Mouse (Mus musculus) forebrain, embryonic 16.5 days (tissue): Measurements from ENCODE around the gene Id3. TPM values are rescaled to one million over a fixed set of nuclear protein-coding genes. Genes with fewer than 3 reads are reported as not detected.

ENCODE experiments used
- ATAC-seq: fragments of 200-750 bp; cut with Nextera tagmentation; 2 replicates; pipeline ENCODE4 v1.8.0; 2017; ENCODE audit warnings: mild to moderate bottlenecking, moderate library complexity
- H3K27ac ChIP-seq: fragments of 300-500 bp; sonication (generic); 2 replicates; pipeline ENCODE4 v1.5.1; 2014; ENCODE audit warnings: low read length, control low read depth
- H3K27me3 ChIP-seq: fragments of 300-500 bp; sonication (generic); replicated peaks from 2 replicates; pipeline ENCODE4 v1.6.1; 2014; ENCODE audit warnings: low read length; ENCODE audit not compliant: control insufficient read depth, insufficient read depth
- H3K36me3 ChIP-seq: fragments of 300-500 bp; sonication (generic); 2 replicates; pipeline ENCODE4 v1.6.1; 2014; ENCODE audit not compliant: control insufficient read depth, insufficient read depth
- H3K4me1 ChIP-seq: fragments of 300-500 bp; sonication (generic); replicated peaks from 2 replicates; pipeline ENCODE4 v1.6.1; 2014; ENCODE audit warnings: low read length; ENCODE audit not compliant: control insufficient read depth, insufficient read depth
- H3K4me2 ChIP-seq: fragments of 300-500 bp; sonication (generic); 2 replicates; pipeline ENCODE4 v1.6.1; 2014; ENCODE audit warnings: mild to moderate bottlenecking, low read length, control low read depth
- H3K4me3 ChIP-seq: fragments of 300-500 bp; sonication (generic); replicated peaks from 2 replicates; pipeline ENCODE4 v1.5.1; 2014; ENCODE audit warnings: mild to moderate bottlenecking, low read length, control low read depth
- H3K9ac ChIP-seq: fragments of 300-500 bp; sonication (generic); replicated peaks from 2 replicates; pipeline ENCODE4 v1.6.1; 2014; ENCODE audit warnings: low read depth, low read length, control low read depth
- H3K9me3 ChIP-seq: fragments of 300-500 bp; sonication (generic); 2 replicates; pipeline ENCODE4 v1.6.1; 2016; ENCODE audit warnings: low read length; ENCODE audit not compliant: control insufficient read depth
- WGBS: fragments of 180-500 bp; shearing (Covaris S2); extraction: QIAGEN DNeasy Blood & Tissue Kit; methylation state at CpG from one replicate; pipeline ENCODE4 v1.1.7; 2014; 5-methylcytosine and 5-hydroxymethylcytosine counted together
- polyA plus RNA-seq: library from polyadenylated mRNA; unstranded; fragments of >200 nt; fragmentation: Nextera tagmentation; extraction: Ambion mirVana; gene quantifications from 2 replicates; pipeline ENCODE4 v1.2.1, GENCODE M21; 2015

The Id3 gene
- polyA plus RNA-seq, 1 experiment from 2014 or later, result 85.1 TPM

GRCm38 (mm10) chr4:136172542-136173209 lies 29.4 kb downstream of the Id3 start:
- H3K4me1 ChIP-seq, result peaks cover 18% of the 10 kb centered on the region
- peak overlapping the region; percentile 30; the same call in 1 of the 2 replicates for H3K27ac ChIP-seq
- H3K36me3 ChIP-seq, result no peaks in the 10 kb centered on the region
- no peaks in the 10 kb centered on the region for H3K27me3 ChIP-seq
- no peaks in the 10 kb centered on the region for H3K9me3 ChIP-seq
- peak overlapping the region; percentile 58 for H3K4me3 ChIP-seq
- under 1% methylated on average over 62 of the region's 67 CpGs for WGBS
- peak overlapping the region; percentile 55 for H3K9ac ChIP-seq
- peak overlapping the region; percentile 100 for H3K4me2 ChIP-seq
- ATAC-seq, result peak; percentile 53; the same call in 1 of the 2 replicates

- Histone ChIP-seq H3K9me3 (no peaks in the 10 kb centered on the region), H3K4me1 (peaks cover 20% of the 10 kb centered on the region)
- whole genome bisulfite sequencing, result 1% methylated on average over 14 of the region's 14 CpGs
Measured at GRCm38 (mm10) chr4:136173210-136173715, 30.0 kb downstream of the Id3 start.

GRCm38 (mm10) chr4:136174216-136175193 lies 31.2 kb downstream of the Id3 start:
- WGBS, result 69% methylated on average over 13 of the region's 13 CpGs
- Histone ChIP-seq H3K9me3 (no peaks in the 10 kb centered on the region), H3K4me1 (peaks cover 21% of the 10 kb centered on the region), H3K27ac (no peak overlapping the region), H3K9ac (no peak overlapping the region), H3K4me2 (peak overlapping the region; percentile 100), H3K27me3 (no peaks in the 10 kb centered on the region), H3K4me3 (no peak overlapping the region), H3K36me3 (no peaks in the 10 kb centered on the region)
- no peak for ATAC-seq

More at GRCm38 (mm10) chr4:136173210-136173715, 30.0 kb downstream of the Id3 start:
- no peak for ATAC-seq
- Histone ChIP-seq H3K36me3 (no peaks in the 10 kb centered on the region), H3K27ac (no peak overlapping the region), H3K4me2 (peak overlapping the region; percentile 100), H3K27me3 (no peaks in the 10 kb centered on the region), H3K4me3 (peak overlapping the region; percentile 58), H3K9ac (peak overlapping the region; percentile 55)

GRCm38 (mm10) chr4:136176022-136176552 lies 32.8 kb downstream of the Id3 start:
- Histone ChIP-seq H3K9me3 (no peaks in the 10 kb centered on the region), H3K4me2 (no peak overlapping the region), H3K4me1 (peaks cover 36% of the 10 kb centered on the region), H3K4me3 (no peak overlapping the region), H3K27ac (no peak overlapping the region), H3K9ac (no peak overlapping the region), H3K36me3 (no peaks in the 10 kb centered on the region), H3K27me3 (no peaks in the 10 kb centered on the region)
- ATAC-seq, result no peak
- WGBS, result 67% methylated on average over 10 of the region's 10 CpGs

GRCm38 (mm10) chr4:136177244-136177611 lies 33.9 kb downstream of the Id3 start:
- H3K9ac ChIP-seq, result no peak overlapping the region
- WGBS, result 40% methylated on average over 8 of the region's 8 CpGs
- H3K4me3 ChIP-seq, result no peak overlapping the region
- H3K27ac ChIP-seq, result no peak overlapping the region
- peaks cover 35% of the 10 kb centered on the region for H3K4me1 ChIP-seq
- H3K4me2 ChIP-seq, result no peak overlapping the region
- no peaks in the 10 kb centered on the region for H3K27me3 ChIP-seq
- ATAC-seq, result no peak
- no peaks in the 10 kb centered on the region for H3K36me3 ChIP-seq
- H3K9me3 ChIP-seq, result no peaks in the 10 kb centered on the region

- Histone ChIP-seq H3K9me3 (no peaks in the 10 kb centered on the region), H3K9ac (0 out of 2 replicates have a peak overlapping the region, but pooled peaks have one; percentile 28), H3K4me2 (no peak overlapping the region), H3K36me3 (no peaks in the 10 kb centered on the region), H3K27me3 (no peaks in the 10 kb centered on the region), H3K27ac (no peak overlapping the region), H3K4me1 (peaks cover 29% of the 10 kb centered on the region), H3K4me3 (no peak overlapping the region)
- ATAC-seq, result no peak
- WGBS, result 32% methylated on average over 11 of the region's 11 CpGs
Measured at GRCm38 (mm10) chr4:136177612-136178474, 34.5 kb downstream of the Id3 start.

GRCm38 (mm10) chr4:136178475-136178921 lies 35.2 kb downstream of the Id3 start:
- Histone ChIP-seq H3K9ac (no peak overlapping the region), H3K4me2 (no peak overlapping the region), H3K4me1 (peaks cover 23% of the 10 kb centered on the region), H3K9me3 (no peaks in the 10 kb centered on the region), H3K4me3 (no peak overlapping the region), H3K27me3 (no peaks in the 10 kb centered on the region), H3K36me3 (no peaks in the 10 kb centered on the region), H3K27ac (no peak overlapping the region)
- no peak for ATAC-seq
- WGBS, result 83% methylated on average over 12 of the region's 12 CpGs

GRCm38 (mm10) chr4:136179456-136179855 lies 36.2 kb downstream of the Id3 start:
- H3K36me3 ChIP-seq, result no peaks in the 10 kb centered on the region

More at GRCm38 (mm10) chr4:136179456-136179855, 36.2 kb downstream of the Id3 start:
- no peak for ATAC-seq
- no peak overlapping the region for H3K9ac ChIP-seq
- no peaks in the 10 kb centered on the region for H3K9me3 ChIP-seq
- H3K27me3 ChIP-seq, result no peaks in the 10 kb centered on the region
- no peak overlapping the region; the same call in 1 of the 2 replicates for H3K4me2 ChIP-seq
- H3K4me1 ChIP-seq, result peaks cover 23% of the 10 kb centered on the region
- H3K4me3 ChIP-seq, result no peak overlapping the region
- H3K27ac ChIP-seq, result no peak overlapping the region
- WGBS, result 93% methylated on average over 7 of the region's 7 CpGs
